Mouse (Mus musculus) olfactory bulb, adult 2 months (tissue): ENCODE measurements around the gene Tk1. TPM values are rescaled to one million over a fixed set of nuclear protein-coding genes. Genes with fewer than 3 reads are reported as not detected.

Source experiments
- H3K27ac ChIP-seq: fragments of 200-500 bp; 2 replicates; pipeline ENCODE4 v1.5.1; 2012; ENCODE audit warnings: low read depth, low read length; ENCODE audit not compliant: insufficient read depth
- H3K4me1 ChIP-seq: fragments of 200-500 bp; 2 replicates; pipeline ENCODE4 v1.6.1; 2012; ENCODE audit warnings: low read length; ENCODE audit not compliant: control insufficient read depth, insufficient read depth
- H3K4me3 ChIP-seq: fragments of 200-500 bp; 2 replicates; pipeline ENCODE4 v1.5.1; 2012; ENCODE audit warnings: mild to moderate bottlenecking, low read depth, low read length, moderate library complexity; ENCODE audit not compliant: insufficient read depth
- CTCF ChIP-seq: fragments of 200-500 bp; IDR thresholded peaks from 2 replicates; pipeline ENCODE4 v1.5.1; 2012; ENCODE audit warnings: low read depth, mild to moderate bottlenecking, low read length, moderate library complexity; ENCODE audit not compliant: insufficient read depth
- POLR2A ChIP-seq: fragments of 200-500 bp; IDR thresholded peaks from 2 replicates; pipeline ENCODE4 v1.6.1; 2012; ENCODE audit warnings: mild to moderate bottlenecking, low read depth, low read length, moderate library complexity; ENCODE audit not compliant: insufficient read depth
- WGBS: fragments of 180-500 bp; shearing (Covaris S2); methylation state at CpG from one replicate; pipeline ENCODE4 v1.1.7; 2018; 5-methylcytosine and 5-hydroxymethylcytosine counted together
- polyA plus RNA-seq: library from polyadenylated mRNA; stranded (reverse); fragments of >200 nt; gene quantifications from 2 replicates; pipeline ENCODE4 v1.2.4, GENCODE M21; 2012; ENCODE audit warnings: low replicate concordance; ENCODE audit not compliant: missing spikeins, insufficient read depth, insufficient read length

Tk1 gene
- polyA plus RNA-seq, 1 experiment: not detected

- H3K27ac ChIP-seq: no peak overlapping the region
- WGBS: 68% methylated on average over 2 of the region's 2 CpGs
- 0 out of 2 replicates have a peak, but pooled peaks cover 4% of the 10 kb centered on the region for H3K4me1 ChIP-seq
- TF ChIP-seq CTCF (no peak), POLR2A (no peak)
- H3K4me3 ChIP-seq: no peak overlapping the region
These were observed 38.9 kb upstream of the Tk1 start for GRCm38 (mm10) chr11:117864805-117865204.

GRCm38 (mm10) chr11:117863174-117863856 lies 37.4 kb upstream of the Tk1 start:
- Histone ChIP-seq H3K27ac (no peak overlapping the region), H3K4me3 (no peak overlapping the region), H3K4me1 (0 out of 2 replicates have a peak, but pooled peaks cover 4% of the 10 kb centered on the region)
- WGBS: 46% methylated on average over 11 of the region's 11 CpGs
- TF ChIP-seq POLR2A (no peak), CTCF (no peak)

GRCm38 (mm10) chr11:117860601-117861000 lies 34.7 kb upstream of the Tk1 start, which contains the start of gene Tmem235:
Tmem235 (plus strand) TSS chr11:117860752.
- H3K27ac ChIP-seq: no peak within 1 kb of the TSS
- TF ChIP-seq CTCF (no peak), POLR2A (no peak)
- WGBS: 9% methylated on average over 23 of the region's 23 CpGs
- H3K4me1 ChIP-seq: 0 out of 2 replicates have a peak, but pooled peaks cover 4% of the 10 kb centered on the region
- no peak within 1 kb of the TSS for H3K4me3 ChIP-seq

- Histone ChIP-seq H3K27ac (no peak overlapping the region), H3K4me1 (0 out of 2 replicates have a peak, but pooled peaks cover 4% of the 10 kb centered on the region), H3K4me3 (no peak overlapping the region)
- WGBS: 56% methylated on average over 3 of the region's 3 CpGs
- TF ChIP-seq POLR2A (no peak), CTCF (no peak)
These were observed 32.5 kb upstream of the Tk1 start for GRCm38 (mm10) chr11:117858392-117858791.

- Histone ChIP-seq H3K4me3 (no peak overlapping the region), H3K4me1 (0 out of 2 replicates have a peak, but pooled peaks cover 4% of the 10 kb centered on the region), H3K27ac (no peak overlapping the region)
- TF ChIP-seq POLR2A: no peak
- TF ChIP-seq CTCF: no peak
- 93% methylated on average over 10 of the region's 10 CpGs for WGBS
These were observed 31.6 kb upstream of the Tk1 start for GRCm38 (mm10) chr11:117857462-117857861.

GRCm38 (mm10) chr11:117855975-117856374 lies 30.1 kb upstream of the Tk1 start:
- 84% methylated on average over 1 of the region's 1 CpGs for WGBS
- H3K4me3 ChIP-seq: no peak overlapping the region
- no peak overlapping the region for H3K27ac ChIP-seq
- TF ChIP-seq POLR2A (no peak), CTCF (no peak)
- H3K4me1 ChIP-seq: 0 out of 2 replicates have a peak, but pooled peaks cover 4% of the 10 kb centered on the region

GRCm38 (mm10) chr11:117855360-117855759 lies 29.5 kb upstream of the Tk1 start:
- Histone ChIP-seq H3K4me1 (no peaks in the 10 kb centered on the region), H3K27ac (no peak overlapping the region), H3K4me3 (no peak overlapping the region)
- WGBS: 95% methylated on average over 5 of the region's 5 CpGs
- TF ChIP-seq CTCF: no peak
- no peak for TF ChIP-seq POLR2A

- TF ChIP-seq CTCF: no peak
- no peak for TF ChIP-seq POLR2A
- Histone ChIP-seq H3K27ac (no peak overlapping the region), H3K4me1 (peaks cover 4% of the 10 kb centered on the region; the same call in 1 of the 2 replicates), H3K4me3 (no peak overlapping the region)
- WGBS: 91% methylated on average over 9 of the region's 9 CpGs
These were observed 28.3 kb upstream of the Tk1 start for GRCm38 (mm10) chr11:117854241-117854640.

GRCm38 (mm10) chr11:117852875-117853274 lies 27.0 kb upstream of the Tk1 start:
- no peak for TF ChIP-seq CTCF
- 88% methylated on average over 3 of the region's 3 CpGs for whole genome bisulfite sequencing
- H3K4me1 ChIP-seq: peaks cover 12% of the 10 kb centered on the region

More at GRCm38 (mm10) chr11:117852875-117853274, 27.0 kb upstream of the Tk1 start:
- Histone ChIP-seq H3K4me3 (no peak overlapping the region), H3K27ac (no peak overlapping the region)
